Mouse (Mus musculus): ENCODE data around the gene Gm36210.

GRCm38 (mm10) chr7:4915669-4916416 is 9.5 kb upstream of the Gm36210 start:
- TF ChIP-seq CTCF (conservative IDR thresholded peaks at IDR 0.05; ENCODE audit: low read length) (no peak), NANOG (IDR thresholded peaks at IDR 0.05; ENCODE audit: borderline replicate concordance, low read length) (no peak), POU5F1 (IDR thresholded peaks at IDR 0.05; ENCODE audit: borderline replicate concordance, low read length) (no peak)
